Mouse (Mus musculus) brain, embryonic 18.5 days (tissue): Measurements from ENCODE around the gene Azgp1.
"Not testable (repeated sequence)": the region's sequence is repeated elsewhere in the genome, so short reads cannot be mapped to it uniquely, and the experiment has no call there.

ENCODE experiments used
- DNase-seq: peaks from one replicate; pipeline ENCODE4 v3.0.0-alpha.2; 2012; ENCODE audit warnings: low read depth, low spot score

The Azgp1 gene

DNA sequence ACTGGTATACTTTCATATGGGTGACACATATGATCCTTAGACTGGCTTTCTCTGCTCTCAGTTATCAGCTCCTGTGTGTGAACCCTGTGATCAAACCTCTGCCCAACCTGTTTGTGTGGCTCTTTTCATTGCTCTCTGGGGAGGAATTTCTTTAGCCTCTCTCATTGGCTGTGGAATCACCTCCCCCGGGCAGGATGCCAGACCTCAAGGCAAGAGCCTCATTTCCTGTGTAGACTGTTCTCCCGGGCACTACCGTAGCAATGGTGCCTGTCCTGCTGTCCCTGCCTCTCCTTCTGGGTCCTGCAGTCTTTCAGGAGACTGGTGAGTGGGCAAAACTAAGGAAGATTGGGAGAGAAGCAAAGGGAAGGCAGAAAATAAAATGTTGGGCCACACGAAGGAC, at the start of gene Azgp1:
Gene Azgp1 (plus strand): TSS at position 221 of the 400 bp plus-strand sequence.
- DNase-seq: no peak

DNA sequence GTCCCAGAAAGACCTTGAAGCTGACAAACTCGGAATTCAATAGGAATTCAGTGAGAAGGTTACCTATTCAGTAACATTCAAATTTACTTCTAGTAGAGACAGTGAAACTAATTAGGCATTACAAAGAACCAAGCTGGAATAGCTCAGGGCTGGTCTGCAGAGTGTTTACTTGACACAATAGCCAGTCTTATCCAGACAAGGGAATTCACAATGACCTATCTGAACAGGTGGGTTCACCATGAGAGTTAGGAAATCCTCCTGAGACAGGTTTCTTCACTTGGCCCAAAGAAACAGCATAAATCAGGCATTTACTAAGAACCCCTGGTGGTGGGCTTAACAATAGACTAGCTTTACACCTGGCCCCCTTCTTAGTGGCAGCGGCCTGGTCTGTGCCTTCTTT, 47.4 kb upstream of the Azgp1 start:
- not testable (repeated sequence) for DNase-seq

DNA sequence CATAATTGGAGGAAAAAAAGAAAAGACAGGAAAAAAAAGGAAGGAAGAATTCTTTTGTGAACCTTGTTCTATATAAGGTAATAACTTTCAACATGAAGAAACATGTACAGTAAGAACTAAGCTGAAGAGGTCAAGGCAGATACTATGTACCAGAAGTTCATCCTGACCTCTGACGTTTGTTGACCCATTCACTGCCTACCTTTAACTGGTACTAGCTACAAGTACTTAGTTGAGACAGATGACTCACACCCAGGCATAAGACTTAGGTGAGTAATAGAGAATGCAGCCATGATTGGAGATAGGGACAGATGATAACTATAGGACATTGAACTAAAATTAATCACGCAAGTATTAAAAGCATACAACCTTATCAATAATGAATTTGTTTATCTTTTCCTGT, 44.8 kb upstream of the Azgp1 start:
- no peak for DNase-seq

DNA sequence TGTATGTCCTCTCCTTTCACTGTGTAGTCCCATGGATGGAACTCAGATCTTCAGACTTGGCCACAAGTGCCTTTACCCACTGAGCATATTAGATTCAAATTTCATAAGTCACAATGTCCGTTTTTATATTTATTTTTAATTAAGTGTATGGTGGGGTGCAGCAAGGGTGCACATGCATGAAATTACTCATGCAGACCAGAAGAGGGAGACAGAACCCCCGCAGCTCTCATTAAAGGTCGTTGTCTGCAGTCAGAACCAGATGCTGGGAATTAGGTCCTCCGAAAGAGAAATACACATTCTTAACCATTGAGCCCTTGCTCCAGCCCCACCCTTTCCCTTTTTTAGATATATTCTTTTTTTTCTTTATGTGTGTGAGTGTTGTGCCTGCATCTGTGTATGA, 44.1 kb upstream of the Azgp1 start:
- no peak for DNase-seq

DNA sequence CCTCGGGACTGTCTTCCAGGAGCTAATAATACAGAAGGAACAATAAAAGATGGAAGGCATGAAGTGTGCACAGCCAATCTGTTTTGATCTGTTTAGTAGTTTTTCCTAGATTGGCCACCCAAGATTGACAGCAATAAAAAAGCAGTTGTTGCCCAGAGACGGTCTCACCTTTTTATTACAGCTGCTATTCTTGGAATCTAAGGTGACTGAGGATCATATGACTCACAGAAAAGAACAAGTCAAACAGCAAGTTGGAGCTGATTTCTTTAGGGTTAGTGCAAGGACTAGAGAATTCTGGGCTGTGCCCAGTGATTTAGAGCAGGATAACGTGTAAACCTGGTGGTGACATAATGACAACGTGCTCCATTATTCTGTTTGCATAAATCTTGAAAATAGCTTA, 40.4 kb upstream of the Azgp1 start:
- DNase-seq: no peak

DNA sequence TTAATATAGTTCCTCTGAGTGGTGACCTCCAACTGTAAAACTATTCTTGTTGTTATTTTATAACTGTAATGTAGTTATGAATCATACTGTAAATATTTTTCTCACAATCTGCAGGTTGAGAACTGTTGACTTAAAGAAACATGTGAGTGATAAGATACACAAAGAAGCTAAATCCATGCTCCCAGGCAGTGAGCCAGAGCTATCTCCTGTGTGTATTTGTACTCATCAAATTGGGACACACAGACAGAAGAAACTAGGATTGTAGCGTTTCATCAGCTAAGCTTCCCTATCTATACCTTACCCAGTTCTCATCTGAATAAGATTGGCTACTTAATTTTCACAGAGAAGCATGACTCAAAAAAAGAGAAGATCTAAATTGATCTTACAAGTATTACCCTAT, 38.2 kb upstream of the Azgp1 start:
- no peak for DNase-seq

DNA sequence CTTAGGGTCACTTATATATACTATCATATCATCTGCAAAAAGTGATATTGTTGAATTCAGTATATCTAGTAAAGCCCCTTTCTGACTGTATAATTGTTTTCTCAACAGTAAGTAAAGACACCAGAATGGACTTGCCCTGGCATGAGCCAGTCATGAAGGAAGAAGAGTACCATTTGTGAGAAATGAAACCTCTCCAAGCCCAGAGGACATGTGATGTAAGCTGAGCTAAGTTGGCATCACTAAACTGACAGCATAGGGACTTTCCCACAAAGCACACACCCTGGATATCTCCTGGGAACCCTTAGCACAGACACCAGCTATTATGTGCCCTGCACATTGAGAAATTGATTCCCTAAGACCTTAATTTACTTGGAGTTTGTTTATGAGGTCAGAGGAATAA, 34.0 kb upstream of the Azgp1 start:
- no peak for DNase-seq

DNA sequence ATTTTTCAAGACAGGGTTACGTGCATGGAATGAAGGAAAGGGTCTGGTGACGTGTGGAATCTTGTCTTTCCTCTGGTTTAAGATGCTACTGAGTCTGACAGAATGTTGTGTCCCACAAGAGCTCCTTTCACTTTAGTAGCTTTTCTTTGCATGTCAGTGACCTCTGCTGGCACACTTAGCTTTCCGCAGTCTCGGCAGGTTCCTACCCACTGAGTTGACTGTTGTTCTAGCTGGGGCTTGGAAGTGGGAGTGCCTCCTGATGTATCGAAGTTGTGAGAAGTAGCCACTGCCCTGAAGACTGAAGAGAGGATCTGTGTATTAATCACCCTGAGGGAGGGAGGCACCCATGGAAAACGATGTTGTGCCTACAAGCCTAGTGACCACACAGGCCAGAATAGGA, 30.1 kb upstream of the Azgp1 start:
- DNase-seq: no peak

DNA sequence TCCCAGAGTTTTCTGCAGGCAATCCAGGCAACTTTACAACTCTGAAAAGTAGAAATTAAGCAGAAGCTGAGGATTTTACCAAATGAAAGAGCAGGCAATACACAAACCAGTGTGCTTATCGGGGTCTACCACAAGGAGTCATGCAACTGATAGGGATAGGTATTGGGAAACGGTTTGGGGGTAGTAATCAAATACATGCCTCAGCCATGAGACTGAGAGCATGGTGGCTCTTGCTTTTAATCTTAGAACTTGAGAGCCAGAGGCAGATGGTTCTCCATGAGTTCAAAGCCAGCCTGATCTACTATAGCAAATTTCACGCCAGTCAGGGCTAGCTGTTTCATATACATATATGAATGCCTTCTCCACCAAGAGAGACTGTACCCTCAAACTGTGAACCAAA, 24.9 kb upstream of the Azgp1 start:
- DNase-seq: no peak

DNA sequence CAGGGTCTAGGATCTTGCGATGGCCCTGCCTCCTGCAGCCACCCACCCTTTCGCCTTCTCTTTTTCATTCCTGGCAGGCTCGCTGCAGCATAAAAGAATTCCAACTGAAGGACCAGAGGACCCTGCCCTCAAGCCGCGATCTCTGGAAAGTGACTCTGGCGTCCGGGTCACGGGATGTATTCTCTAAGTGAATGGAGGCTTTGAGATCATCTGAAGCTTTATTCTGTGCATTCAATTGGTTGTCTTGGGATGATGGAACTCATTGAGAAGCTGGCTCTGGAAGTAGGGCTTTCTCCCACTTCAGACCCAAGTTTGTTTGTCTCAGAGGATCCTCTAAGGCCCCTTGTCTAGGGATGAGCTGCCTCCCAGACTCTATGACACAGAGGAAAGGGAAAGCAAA, 18.4 kb upstream of the Azgp1 start, which contains the start of gene Gjc3:
Gene Gjc3 (minus strand): TSS at position 154 of the 400 bp plus-strand sequence.
- DNase-seq: no peak

DNA sequence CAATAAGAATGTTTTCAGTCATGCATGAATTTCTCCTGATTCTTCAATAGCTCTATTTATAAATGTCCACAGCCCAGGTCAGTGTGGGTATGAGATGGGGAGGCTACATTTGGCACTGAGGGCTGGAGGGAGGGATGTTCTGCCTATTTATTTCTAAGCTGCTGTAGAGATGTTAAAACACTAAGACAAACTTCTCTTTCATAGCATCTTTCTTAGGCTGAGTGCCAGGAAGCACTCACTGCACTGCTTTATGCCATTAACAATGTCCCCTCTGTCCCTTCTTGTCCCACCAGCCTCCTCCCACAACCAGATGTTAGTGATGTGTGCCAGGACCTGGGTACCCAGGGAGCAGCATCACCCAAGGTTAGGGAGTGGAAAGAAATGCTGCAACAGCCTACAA, 14.8 kb upstream of the Azgp1 start:
- DNase-seq: no peak

DNA sequence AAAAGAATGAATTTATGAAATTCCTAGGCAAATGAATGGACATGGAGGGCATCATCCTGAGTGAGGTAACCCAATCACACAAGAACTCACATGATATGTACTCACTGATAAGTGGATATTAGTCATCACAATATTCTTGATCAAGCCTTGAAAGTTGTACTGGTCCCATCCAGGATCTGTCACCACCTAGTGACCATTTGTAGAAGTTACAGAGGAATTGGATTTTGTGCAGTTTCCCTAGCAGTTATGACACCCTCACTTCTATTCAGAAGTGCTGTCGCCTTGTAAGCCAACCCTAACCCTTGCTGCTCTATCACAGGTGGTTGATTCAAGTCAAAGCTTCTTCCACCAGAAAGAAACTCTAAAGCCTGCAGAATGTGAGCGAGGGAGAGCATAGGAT, 8.2 kb upstream of the Azgp1 start:
- no peak for DNase-seq

DNA sequence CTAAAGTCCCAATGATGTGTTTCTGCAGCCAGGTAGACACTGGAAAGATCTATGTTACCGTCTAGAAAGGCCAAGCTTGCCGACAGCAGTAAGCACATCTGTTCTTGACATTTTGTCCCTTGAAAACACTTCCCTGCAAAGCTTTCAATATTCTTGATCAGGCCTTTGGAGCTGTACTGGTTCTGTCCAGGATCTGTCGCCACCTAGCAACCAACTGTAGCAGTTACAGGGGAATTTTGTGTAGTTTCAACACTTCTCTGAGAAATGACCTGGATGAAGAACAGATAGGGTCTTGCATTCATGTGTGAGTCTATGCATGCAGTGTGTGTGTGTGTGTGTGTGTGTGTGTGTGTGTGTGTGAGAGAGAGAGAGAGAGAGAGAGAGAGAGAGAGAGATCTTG, 7.6 kb upstream of the Azgp1 start:
- DNase-seq: no peak

DNA sequence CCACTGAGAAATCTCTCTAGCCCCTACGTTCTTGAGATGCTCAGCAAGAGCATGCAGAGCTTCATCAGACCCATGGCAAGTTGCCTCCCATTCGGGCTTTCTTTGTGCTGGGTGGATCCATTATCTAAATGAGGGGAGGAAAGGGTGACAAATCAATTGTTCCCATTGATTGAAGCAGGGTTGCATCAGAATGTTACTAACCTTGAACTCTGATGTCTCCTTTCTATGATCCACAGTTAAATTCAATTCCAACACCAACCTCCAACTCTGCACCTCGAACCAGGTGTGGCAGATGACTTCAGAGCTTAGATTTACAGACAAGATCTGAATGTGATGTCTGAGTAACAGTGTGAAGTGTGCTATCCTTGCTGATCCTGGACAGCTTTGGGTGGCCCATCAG, 6.6 kb upstream of the Azgp1 start:
- DNase-seq: no peak

DNA sequence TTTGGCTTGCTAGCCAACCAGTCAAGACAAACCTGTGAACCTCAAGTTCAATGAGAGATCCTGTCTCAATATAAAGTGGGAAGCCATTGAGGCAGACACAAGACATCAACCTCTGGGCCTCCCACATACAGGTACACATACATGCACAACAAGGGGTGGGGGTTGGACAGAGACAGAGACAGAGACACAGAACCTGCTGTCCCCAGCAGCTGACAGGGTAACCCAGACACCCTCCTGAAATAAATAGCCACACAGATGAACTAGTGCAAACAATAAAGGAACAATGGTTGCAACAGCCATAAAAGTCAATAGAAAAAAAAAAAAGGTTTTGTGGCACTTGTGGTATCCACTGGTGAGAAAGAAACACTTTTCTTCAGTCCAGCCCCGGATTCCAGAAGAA, 5.9 kb upstream of the Azgp1 start:
- no peak for DNase-seq

DNA sequence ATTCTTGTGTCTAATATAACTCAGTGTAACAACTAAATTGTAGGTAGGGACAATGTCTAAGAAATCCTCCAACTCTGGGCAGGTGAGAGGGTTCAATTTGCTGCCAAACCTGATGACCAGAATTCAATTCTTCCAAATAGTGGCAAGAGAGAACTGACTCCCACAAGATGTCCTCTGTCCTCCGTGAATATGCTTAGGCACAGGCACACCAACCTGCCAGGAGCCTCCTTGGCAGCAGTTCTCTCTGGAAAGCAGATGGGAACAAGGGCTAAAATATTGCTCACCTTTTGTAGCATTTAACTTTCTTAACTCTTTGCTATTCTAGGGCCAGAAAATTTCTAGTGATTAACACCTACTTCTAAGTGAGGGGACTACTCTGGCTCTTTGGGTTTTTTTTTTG, 4.0 kb upstream of the Azgp1 start:
- no peak for DNase-seq

DNA sequence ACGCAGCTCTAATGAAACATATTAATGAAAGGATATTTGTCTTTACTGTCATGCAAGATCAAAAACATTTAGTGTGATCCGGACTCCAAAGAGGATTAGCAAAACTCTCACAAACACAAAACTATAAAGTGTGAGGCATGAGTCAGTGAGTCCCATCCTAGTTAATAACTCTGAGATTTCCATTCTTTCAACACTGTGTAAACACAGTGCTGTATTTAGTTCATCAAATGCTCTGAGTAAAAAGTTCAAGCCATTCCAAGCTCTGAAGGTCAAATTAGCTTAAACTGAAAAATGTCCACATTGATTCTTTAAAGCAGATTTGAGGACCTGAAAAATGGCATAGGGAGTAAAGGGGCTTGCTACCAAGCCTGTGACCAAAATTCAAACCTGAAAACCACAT, 2.2 kb upstream of the Azgp1 start:
- DNase-seq: no peak

DNA sequence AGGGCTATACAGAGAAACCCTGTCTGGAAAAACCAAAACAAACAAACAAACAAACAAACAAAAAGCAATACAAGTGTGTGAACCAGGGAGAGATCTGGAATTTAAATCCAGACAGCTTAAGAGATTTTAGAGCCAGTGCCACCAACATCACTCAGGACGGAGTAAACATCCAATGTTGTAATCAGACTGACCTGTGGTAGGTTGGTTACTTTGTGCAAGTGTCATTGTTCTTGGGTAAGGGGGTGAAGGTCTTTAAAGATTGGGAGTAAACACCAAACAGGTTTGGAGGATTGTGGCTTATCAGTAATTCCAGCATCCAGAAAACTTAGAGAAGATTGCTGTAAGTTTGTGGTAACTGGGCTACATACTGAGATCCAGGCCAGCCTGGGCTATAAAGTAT, 5.0 kb downstream of the Azgp1 start:
- DNase-seq: no peak

DNA sequence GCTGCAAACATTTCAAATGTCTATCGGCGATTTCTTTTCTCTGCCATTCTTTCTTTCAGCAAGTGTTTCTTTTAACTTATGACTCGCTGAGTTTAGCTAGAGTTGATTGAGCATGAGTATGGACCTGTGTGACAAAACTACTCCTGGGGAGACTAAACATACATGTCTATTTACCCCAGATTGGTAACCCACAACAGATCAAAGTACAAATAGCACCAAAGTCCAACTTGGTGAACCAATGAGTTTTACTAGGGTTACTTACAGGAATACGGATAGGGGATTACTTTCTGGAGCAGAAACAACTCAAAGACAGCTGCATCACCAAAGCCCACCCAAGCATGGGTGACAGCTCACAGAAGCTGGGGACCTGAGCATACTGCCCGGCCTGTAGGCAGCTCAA, 28.1 kb downstream of the Azgp1 start:
- no peak for DNase-seq

DNA sequence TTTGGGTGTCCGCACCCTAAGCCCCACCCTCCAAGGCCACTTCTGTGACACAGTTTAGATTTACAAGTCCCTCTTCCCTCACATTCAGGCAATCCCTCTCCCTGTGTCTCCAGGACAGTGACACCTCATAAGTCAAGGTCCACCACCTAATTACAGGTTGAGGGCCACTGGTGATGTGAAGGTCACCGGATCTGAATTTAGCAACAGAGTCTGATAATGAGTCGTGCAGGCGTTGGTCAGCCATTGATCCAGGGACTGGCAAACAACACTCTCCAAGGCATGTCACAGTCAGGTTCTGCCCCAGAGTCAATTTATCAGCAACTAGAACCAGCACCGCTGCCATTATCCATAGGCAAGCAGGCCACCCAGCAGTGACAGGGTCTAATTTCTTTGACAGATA, 31.1 kb downstream of the Azgp1 start:
- no peak for DNase-seq

DNA sequence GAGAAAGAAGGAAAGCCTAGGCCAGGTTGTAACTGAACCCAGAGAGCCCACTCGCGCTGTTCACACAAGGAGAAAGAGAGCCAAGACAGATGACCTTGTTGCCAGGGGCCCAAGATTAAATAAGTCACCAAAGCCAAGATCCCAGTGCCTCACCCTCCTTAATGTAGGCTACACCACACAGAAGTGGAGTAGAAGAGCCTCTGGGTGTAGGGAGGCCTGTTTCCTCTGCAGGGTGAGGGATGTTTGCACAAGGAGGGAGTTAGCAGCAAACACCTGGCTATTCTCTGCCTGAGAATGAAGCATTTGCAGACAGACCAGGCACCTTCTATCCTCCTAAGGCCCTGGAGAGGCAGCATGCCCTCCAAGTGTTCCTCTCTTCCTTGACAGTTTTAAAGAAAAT, 35.2 kb downstream of the Azgp1 start:
- no peak for DNase-seq

DNA sequence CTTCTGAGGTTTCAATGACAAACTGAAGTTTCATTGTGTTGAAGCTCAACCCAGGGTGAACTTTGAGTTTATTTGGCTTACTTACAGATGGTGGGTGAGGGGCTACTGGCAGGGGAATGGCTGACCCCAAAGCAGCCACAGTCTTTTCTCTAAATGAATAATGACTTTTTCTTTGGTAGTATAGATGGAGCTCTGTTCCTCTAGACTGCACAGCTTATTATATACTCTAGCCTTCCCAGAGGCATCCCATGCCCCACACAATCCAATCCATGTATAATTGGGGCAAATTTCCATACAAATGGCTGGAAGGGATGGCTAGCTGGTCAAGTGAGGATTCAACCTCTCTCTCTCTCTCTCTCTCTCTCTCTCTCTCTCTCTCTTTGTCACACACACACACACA, 35.7 kb downstream of the Azgp1 start:
- DNase-seq: no peak

DNA sequence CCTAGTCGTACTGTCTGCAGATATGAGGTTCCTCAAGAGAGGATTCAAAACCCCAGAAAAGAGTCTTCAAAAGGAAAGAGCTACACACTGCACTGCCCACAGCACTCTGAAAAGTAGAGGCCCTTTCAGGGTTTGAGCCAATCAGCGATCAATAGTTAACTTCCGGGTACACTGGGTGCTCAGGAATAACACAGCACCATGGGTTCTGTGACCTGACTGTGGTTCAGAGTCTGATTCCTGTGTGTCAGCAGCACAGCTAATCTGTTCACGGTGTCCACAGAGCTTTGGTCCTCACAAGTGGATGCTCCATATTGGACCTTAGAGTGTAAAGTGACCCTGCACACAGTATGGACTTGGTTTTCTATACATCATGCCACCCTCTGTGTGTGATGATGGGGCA, 38.3 kb downstream of the Azgp1 start:
- not testable (repeated sequence) for DNase-seq

DNA sequence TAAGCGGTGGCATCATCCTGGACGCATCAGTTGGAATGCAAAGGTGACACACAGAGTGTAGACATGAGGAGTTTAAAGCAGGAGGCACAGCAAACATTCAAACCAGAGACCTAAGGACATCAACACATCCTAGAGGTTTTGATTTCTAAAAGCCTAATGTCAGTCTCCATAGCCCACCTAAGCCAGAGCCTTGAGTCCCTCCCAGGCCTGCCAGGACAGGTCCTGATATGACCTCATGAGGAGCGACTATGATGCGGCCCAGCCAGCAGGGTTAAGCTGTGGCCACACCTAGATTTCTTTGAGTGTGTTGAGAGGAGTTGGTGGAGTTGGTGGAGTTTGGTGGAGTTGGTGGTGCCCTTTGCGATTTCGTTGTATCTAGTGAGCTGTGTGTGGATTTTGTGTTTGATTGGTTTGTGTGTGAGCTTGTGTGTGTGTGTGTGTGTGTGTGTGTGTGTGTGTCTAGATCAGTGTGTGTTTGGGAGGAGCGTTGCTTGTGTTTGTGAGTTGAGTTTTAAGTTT, 39.7 kb downstream of the Azgp1 start, which contains the start of the genes Smok3a and Smok3b:
Gene Smok3a (plus strand): TSS at position 301 of the 519 bp plus-strand sequence.
Gene Smok3b (plus strand): TSS at position 469 of the 519 bp plus-strand sequence.
- not testable (repeated sequence) for DNase-seq
